Mouse (Mus musculus) hindbrain, postnatal 0 days (tissue): ENCODE measurements around the gene Man2a2. TPM values are rescaled to one million over a fixed set of nuclear protein-coding genes. Genes with fewer than 3 reads are reported as not detected.

Experiments used
- ATAC-seq: fragments of 200-750 bp; cut with Nextera tagmentation; 2 replicates; pipeline ENCODE4 v1.8.0; 2017; ENCODE audit warnings: mild to moderate bottlenecking, moderate TSS enrichment, moderate library complexity
- DNase-seq: peaks from one replicate; pipeline ENCODE4 v3.0.0-alpha.2; 2015; ENCODE audit warnings: low spot score
- H3K27ac ChIP-seq: fragments of 300-500 bp; sonication (generic); 2 replicates; pipeline ENCODE4 v1.5.1; 2014; ENCODE audit warnings: mild to moderate bottlenecking
- H3K27me3 ChIP-seq: fragments of 300-500 bp; sonication (generic); 2 replicates; pipeline ENCODE4 v1.6.1; 2014; ENCODE audit warnings: low read length, mixed read lengths; ENCODE audit not compliant: insufficient read depth
- H3K36me3 ChIP-seq: fragments of 300-500 bp; sonication (generic); 2 replicates; pipeline ENCODE4 v1.6.1; 2014; ENCODE audit warnings: low read length, mixed read lengths; ENCODE audit not compliant: insufficient read depth
- H3K4me1 ChIP-seq: fragments of 300-500 bp; sonication (generic); 2 replicates; pipeline ENCODE4 v1.6.1; 2014; ENCODE audit warnings: antibody characterized with exemption, low read length, mixed read lengths; ENCODE audit not compliant: insufficient read depth
- H3K4me2 ChIP-seq: fragments of 300-500 bp; sonication (generic); 2 replicates; pipeline ENCODE4 v1.6.1; 2014; ENCODE audit warnings: low read depth, mild to moderate bottlenecking, low read length, moderate library complexity, mixed read lengths
- H3K4me3 ChIP-seq: fragments of 300-500 bp; sonication (generic); 2 replicates; pipeline ENCODE4 v1.5.1; 2014; ENCODE audit warnings: low read length
- H3K9ac ChIP-seq: fragments of 300-500 bp; sonication (generic); replicated peaks from 2 replicates; pipeline ENCODE4 v1.6.1; 2014; ENCODE audit warnings: mild to moderate bottlenecking, low read length, moderate library complexity, mixed read lengths
- H3K9me3 ChIP-seq: fragments of 300-500 bp; sonication (generic); 2 replicates; pipeline ENCODE4 v1.6.1; 2016; ENCODE audit warnings: low read length, mixed read lengths
- CTCF ChIP-seq: IDR thresholded peaks from 2 replicates; pipeline ENCODE4 v1.5.1; 2016; ENCODE audit warnings: antibody characterized with exemption, control low read depth, low read depth
- WGBS: fragments of 180-500 bp; shearing (Covaris S2); extraction: QIAGEN DNeasy Blood & Tissue Kit; methylation state at CpG from one replicate; pipeline ENCODE4 v1.1.7; 2014; 5-methylcytosine and 5-hydroxymethylcytosine counted together
- polyA plus RNA-seq: library from polyadenylated mRNA; unstranded; fragments of >200 nt; fragmentation: Nextera tagmentation; extraction: Ambion mirVana; gene quantifications from 2 replicates; pipeline ENCODE4 v1.2.1, GENCODE M21; 2015
- total RNA-seq: library from RNA; depleted of rRNA; stranded (reverse); fragments of >200 nt; gene quantifications from 2 replicates; pipeline ENCODE4 v1.2.3, GENCODE M21; 2014; rRNA removed

Gene Man2a2
- total and polyA plus RNA-seq, 2 experiments from 2014 or later: 15.7 to 61.3 TPM

- Histone ChIP-seq H3K4me1 (peaks cover 7% of the 10 kb centered on the region; the same call in 1 of the 2 replicates), H3K27me3 (no peaks in the 10 kb centered on the region), H3K9ac (no peak overlapping the region), H3K4me3 (no peak overlapping the region), H3K27ac (no peak overlapping the region), H3K36me3 (peaks cover 17% of the 10 kb centered on the region), H3K9me3 (no peaks in the 10 kb centered on the region), H3K4me2 (no peak overlapping the region)
- no peak for TF ChIP-seq CTCF
- ATAC-seq (no peak), DNase-seq (no peak)
- WGBS: 92% methylated on average over 4 of the region's 4 CpGs
Measured at GRCm38 (mm10) chr7:80318670-80319069, 52.5 kb downstream of the Man2a2 start.

GRCm38 (mm10) chr7:80317439-80318115 lies 53.6 kb downstream of the Man2a2 start:
- Histone ChIP-seq H3K27me3 (no peaks in the 10 kb centered on the region), H3K4me1 (no peaks in the 10 kb centered on the region), H3K9me3 (no peaks in the 10 kb centered on the region), H3K4me3 (no peak overlapping the region), H3K27ac (no peak overlapping the region), H3K9ac (no peak overlapping the region), H3K4me2 (no peak overlapping the region), H3K36me3 (peaks cover 28% of the 10 kb centered on the region)
- WGBS: 70% methylated on average over 1 of the region's 1 CpGs
- TF ChIP-seq CTCF: no peak
- ATAC-seq: no peak
- DNase-seq: peak; percentile 20

- WGBS: 82% methylated on average over 2 of the region's 2 CpGs
- Histone ChIP-seq H3K4me2 (no peak overlapping the region), H3K27ac (no peak overlapping the region), H3K9ac (no peak overlapping the region), H3K9me3 (no peaks in the 10 kb centered on the region), H3K36me3 (peaks cover 36% of the 10 kb centered on the region), H3K4me1 (no peaks in the 10 kb centered on the region), H3K4me3 (no peak overlapping the region), H3K27me3 (no peaks in the 10 kb centered on the region)
- no peak for TF ChIP-seq CTCF
- DNase-seq: no peak
- no peak for ATAC-seq
Measured at GRCm38 (mm10) chr7:80315733-80316132, 55.4 kb downstream of the Man2a2 start.

- H3K36me3 ChIP-seq: peaks cover 36% of the 10 kb centered on the region
- no peak overlapping the region for H3K9ac ChIP-seq
- H3K4me1 ChIP-seq: no peaks in the 10 kb centered on the region
- no peak overlapping the region for H3K4me2 ChIP-seq
- no peak for DNase-seq
- H3K27ac ChIP-seq: no peak overlapping the region
- ATAC-seq: no peak
- H3K9me3 ChIP-seq: no peaks in the 10 kb centered on the region
- WGBS: 80% methylated on average over 7 of the region's 7 CpGs
- no peak overlapping the region for H3K4me3 ChIP-seq
- H3K27me3 ChIP-seq: no peaks in the 10 kb centered on the region
- no peak for TF ChIP-seq CTCF
Measured at GRCm38 (mm10) chr7:80310771-80311170, 60.4 kb downstream of the Man2a2 start.

GRCm38 (mm10) chr7:80307766-80308165 lies 63.4 kb downstream of the Man2a2 start:
- no peak for ATAC-seq

DNA sequence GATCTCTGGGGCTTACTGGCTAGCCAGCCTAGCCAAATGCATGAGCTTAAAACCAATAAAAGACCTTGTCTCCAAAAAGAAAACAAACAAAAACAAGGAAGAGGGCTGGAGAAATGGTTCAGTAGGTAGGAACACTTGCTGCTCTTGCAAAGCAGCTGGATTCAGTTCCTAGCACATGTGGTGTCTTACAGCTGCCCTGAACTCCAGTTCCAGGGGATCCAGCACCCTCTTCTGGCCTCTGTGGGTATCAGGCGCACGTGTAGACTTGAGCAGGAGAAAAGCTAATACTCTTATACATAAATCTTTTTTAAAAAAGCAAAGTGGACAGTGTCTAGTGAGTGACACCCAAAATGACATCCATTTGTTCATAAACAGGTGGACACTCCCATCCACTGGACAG lies 69.7 kb downstream of the Man2a2 start:
- Histone ChIP-seq H3K27ac (no peak overlapping the region), H3K4me2 (no peak overlapping the region), H3K9me3 (no peaks in the 10 kb centered on the region), H3K36me3 (peaks cover 18% of the 10 kb centered on the region), H3K9ac (no peak overlapping the region), H3K4me1 (no peaks in the 10 kb centered on the region), H3K4me3 (no peak overlapping the region), H3K27me3 (no peaks in the 10 kb centered on the region)
- no peak for ATAC-seq
- 0 out of 2 replicates have a peak, but pooled peaks have one; percentile 8 for TF ChIP-seq CTCF
- 91% methylated on average over 2 of the region's 2 CpGs for WGBS
- DNase-seq: no peak

More at GRCm38 (mm10) chr7:80307766-80308165, 63.4 kb downstream of the Man2a2 start:
- H3K9ac ChIP-seq: no peak overlapping the region
- no peak for DNase-seq
- no peaks in the 10 kb centered on the region for H3K9me3 ChIP-seq
- TF ChIP-seq CTCF: no peak
- H3K4me1 ChIP-seq: no peaks in the 10 kb centered on the region
- WGBS: 77% methylated on average over 3 of the region's 3 CpGs
- H3K4me2 ChIP-seq: no peak overlapping the region
- H3K27ac ChIP-seq: no peak overlapping the region
- H3K4me3 ChIP-seq: no peak overlapping the region
- peaks cover 18% of the 10 kb centered on the region for H3K36me3 ChIP-seq
- H3K27me3 ChIP-seq: no peaks in the 10 kb centered on the region

DNA sequence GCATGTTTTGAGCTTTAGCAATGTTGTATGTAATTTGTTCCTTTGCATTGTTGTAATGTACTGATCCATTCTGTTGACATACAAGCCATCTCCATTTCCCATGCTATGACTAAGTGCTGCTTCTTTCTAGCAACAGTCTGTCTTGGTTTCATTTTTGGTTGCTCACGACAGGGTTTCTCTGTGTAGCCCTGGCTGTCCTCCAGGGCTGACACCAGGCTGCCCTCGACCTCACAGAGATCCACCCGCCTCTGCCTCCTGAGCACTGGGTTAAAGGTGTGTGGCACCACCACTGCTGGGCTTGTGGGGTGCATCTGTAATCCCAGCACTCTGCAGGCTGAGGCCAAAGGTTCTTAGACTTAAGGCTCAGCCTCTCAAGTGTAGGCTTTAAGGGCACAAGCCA lies 71.6 kb downstream of the Man2a2 start:
- no peak overlapping the region for H3K4me2 ChIP-seq
- 88% methylated on average over 3 of the region's 3 CpGs for WGBS
- H3K9me3 ChIP-seq: no peaks in the 10 kb centered on the region
- no peak overlapping the region for H3K4me3 ChIP-seq
- H3K9ac ChIP-seq: no peak overlapping the region
- DNase-seq (no peak), ATAC-seq (no peak)
- no peaks in the 10 kb centered on the region for H3K4me1 ChIP-seq
- no peak for TF ChIP-seq CTCF
- H3K36me3 ChIP-seq: peaks cover 18% of the 10 kb centered on the region
- H3K27ac ChIP-seq: no peak overlapping the region
- H3K27me3 ChIP-seq: no peaks in the 10 kb centered on the region

Other genes with a start within 250 kb of the Man2a2 start
- 47.5 and 49.5 TPM in 2 replicates for gene Sema4b, start 184.5 kb downstream of the Man2a2 start, total RNA-seq
- 26.6 and 28.1 TPM in 2 replicates for gene Sema4b, start 184.5 kb downstream of the Man2a2 start, polyA plus RNA-seq
- gene Cib1, start 138.6 kb downstream of the Man2a2 start, total RNA-seq: 33.5 and 34.1 TPM in 2 replicates
- 49.9 and 55.6 TPM in 2 replicates for gene Cib1, start 138.6 kb downstream of the Man2a2 start, polyA plus RNA-seq
- gene Gdpgp1, start 138.5 kb downstream of the Man2a2 start, total RNA-seq: 5.5 and 6.8 TPM in 2 replicates
- 2.3 and 2.8 TPM in 2 replicates for gene Gdpgp1, start 138.5 kb downstream of the Man2a2 start, polyA plus RNA-seq
- gene Ttll13, start 125.0 kb downstream of the Man2a2 start, total RNA-seq: 0.61 and 0.73 TPM in 2 replicates
- gene Ttll13, start 125.0 kb downstream of the Man2a2 start, polyA plus RNA-seq: 1.8 and 2.7 TPM in 2 replicates
- 47.6 and 48.6 TPM in 2 replicates for gene Ngrn, start 110.2 kb downstream of the Man2a2 start, total RNA-seq
- 69.8 and 71.9 TPM in 2 replicates for gene Ngrn, start 110.2 kb downstream of the Man2a2 start, polyA plus RNA-seq
- gene Vps33b, start 101.7 kb downstream of the Man2a2 start, total RNA-seq: 23.8 and 24.3 TPM in 2 replicates
- 11.6 and 15.4 TPM in 2 replicates for gene Vps33b, start 101.7 kb downstream of the Man2a2 start, polyA plus RNA-seq
- 24.6 and 30.7 TPM in 2 replicates for gene Prc1, start 76.9 kb downstream of the Man2a2 start, total RNA-seq
- 32.9 and 38.8 TPM in 2 replicates for gene Prc1, start 76.9 kb downstream of the Man2a2 start, polyA plus RNA-seq
- gene Rccd1, start 46.9 kb downstream of the Man2a2 start, total RNA-seq: 24.7 and 40.5 TPM in 2 replicates
- 8.6 and 10.7 TPM in 2 replicates for gene Rccd1, start 46.9 kb downstream of the Man2a2 start, polyA plus RNA-seq
- 49.0 and 57.8 TPM in 2 replicates for gene Unc45a, start 30.4 kb downstream of the Man2a2 start, total RNA-seq
- gene Unc45a, start 30.4 kb downstream of the Man2a2 start, polyA plus RNA-seq: 46.6 and 47.8 TPM in 2 replicates
- 30.1 and 32.2 TPM in 2 replicates for gene Hddc3, start 28.3 kb downstream of the Man2a2 start, total RNA-seq
- gene Hddc3, start 28.3 kb downstream of the Man2a2 start, polyA plus RNA-seq: 13.9 and 15.5 TPM in 2 replicates
- 10.3 and 16.1 TPM in 2 replicates for gene Fes, start 16.6 kb upstream of the Man2a2 start, total RNA-seq
- 4.9 and 5.6 TPM in 2 replicates for gene Fes, start 16.6 kb upstream of the Man2a2 start, polyA plus RNA-seq
- 25.4 and 25.9 TPM in 2 replicates for gene Furin, start 34.1 kb upstream of the Man2a2 start, total RNA-seq
- gene Furin, start 34.1 kb upstream of the Man2a2 start, polyA plus RNA-seq: 6.6 and 6.8 TPM in 2 replicates
- 4.3 and 7.5 TPM in 2 replicates for gene Blm, start 163.7 kb upstream of the Man2a2 start, total RNA-seq
- gene Blm, start 163.7 kb upstream of the Man2a2 start, polyA plus RNA-seq: 7.1 and 7.2 TPM in 2 replicates